Mouse (Mus musculus): ENCODE data around the gene Hesx1. TPM values are rescaled to one million over a fixed set of nuclear protein-coding genes. Genes with fewer than 3 reads are reported as not detected.

The Hesx1 gene
- total and polyA plus RNA-seq, 2 experiments from 2014 or later = not detected

DNA sequence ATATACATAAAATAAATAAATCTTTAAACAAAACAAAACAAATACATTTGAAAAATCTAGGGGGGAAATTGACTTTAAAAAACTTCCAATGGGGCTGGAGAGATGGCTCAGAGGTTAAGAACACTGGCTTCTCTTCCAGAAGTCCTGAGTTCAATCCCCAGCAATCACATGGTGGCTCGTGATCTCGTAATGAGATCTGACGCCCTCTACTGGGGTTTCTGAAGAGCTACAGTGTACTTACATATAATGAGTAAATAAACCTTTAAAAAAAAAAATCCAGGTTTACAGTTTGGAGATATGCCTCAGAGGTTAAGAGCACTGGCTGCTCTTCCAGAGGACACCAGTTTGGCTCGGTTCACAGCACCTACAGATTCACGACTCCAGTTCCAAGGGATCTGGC lies 17.3 kb downstream of the Hesx1 start:
- ATAC-seq (ENCODE audit: insufficient read depth, low read depth) = no peak

DNA sequence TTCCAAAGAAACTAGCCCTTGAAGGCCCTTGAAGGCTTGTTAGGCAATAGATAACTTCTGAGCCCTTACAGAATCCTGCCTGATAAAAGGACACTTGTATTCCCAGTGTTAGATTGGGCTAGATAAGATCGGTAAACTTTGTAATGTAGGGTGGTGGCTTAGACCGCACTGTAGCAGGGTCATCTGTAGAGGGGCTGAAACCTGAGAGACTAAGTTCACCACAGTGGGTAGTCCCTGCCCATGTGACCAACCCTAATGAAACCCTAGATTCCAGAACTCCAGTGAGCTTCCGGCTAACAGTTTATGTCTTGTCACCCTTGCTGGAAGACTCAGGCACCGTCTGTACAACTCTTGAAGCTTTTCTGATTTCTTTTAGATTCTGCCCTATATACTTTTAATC lies 19.4 kb downstream of the Hesx1 start:
- no peaks in the 10 kb centered on the region for H3K4me1 ChIP-seq (ENCODE audit: control insufficient read depth, insufficient read depth)
- TF ChIP-seq CTCF (IDR thresholded peaks at IDR 0.05; ENCODE audit: low read depth) = no peak
- no peak for TF ChIP-seq EP300 (IDR thresholded peaks at IDR 0.05; ENCODE audit: low read depth)
- no peak for ATAC-seq (ENCODE audit: insufficient read depth, low read depth)
- H3K27me3 ChIP-seq (ENCODE audit: control insufficient read depth, insufficient read depth, low read length) = no peaks in the 10 kb centered on the region
- no peak overlapping the region for H3K4me3 ChIP-seq (ENCODE audit: low read depth, low read length)
- no peak overlapping the region for H3K4me2 ChIP-seq (ENCODE audit: low read depth, low read length)
- H3K36me3 ChIP-seq (replicated peaks; ENCODE audit: control insufficient read depth, insufficient read depth, low read length) = no peaks in the 10 kb centered on the region
- DNase-seq (ENCODE audit: low spot score) = no peak
- WGBS = 42% methylated on average over 4 of the region's 4 CpGs
- no peak overlapping the region for H3K9ac ChIP-seq (replicated peaks; ENCODE audit: low read depth, low read length)
- H3K9me3 ChIP-seq (replicated peaks; ENCODE audit: control insufficient read depth, low read length) = no peaks in the 10 kb centered on the region
- no peak overlapping the region for H3K27ac ChIP-seq (ENCODE audit: low read depth)

More for the DNA sequence above, 17.3 kb downstream of the Hesx1 start:
- Histone ChIP-seq H3K27me3 (ENCODE audit: control insufficient read depth, insufficient read depth, low read length) (no peaks in the 10 kb centered on the region), H3K36me3 (replicated peaks; ENCODE audit: control insufficient read depth, insufficient read depth, low read length) (no peaks in the 10 kb centered on the region), H3K4me1 (ENCODE audit: control insufficient read depth, insufficient read depth) (no peaks in the 10 kb centered on the region), H3K4me3 (ENCODE audit: low read depth, low read length) (no peak overlapping the region), H3K27ac (ENCODE audit: low read depth) (no peak overlapping the region), H3K4me2 (ENCODE audit: low read depth, low read length) (no peak overlapping the region), H3K9ac (replicated peaks; ENCODE audit: low read depth, low read length) (no peak overlapping the region), H3K9me3 (replicated peaks; ENCODE audit: control insufficient read depth, low read length) (no peaks in the 10 kb centered on the region)
- TF ChIP-seq EP300 (IDR thresholded peaks at IDR 0.05; ENCODE audit: low read depth) (no peak), CTCF (IDR thresholded peaks at IDR 0.05; ENCODE audit: low read depth) (no peak)
- no peak for DNase-seq (ENCODE audit: low spot score)
- WGBS = 77% methylated on average over 5 of the region's 5 CpGs

DNA sequence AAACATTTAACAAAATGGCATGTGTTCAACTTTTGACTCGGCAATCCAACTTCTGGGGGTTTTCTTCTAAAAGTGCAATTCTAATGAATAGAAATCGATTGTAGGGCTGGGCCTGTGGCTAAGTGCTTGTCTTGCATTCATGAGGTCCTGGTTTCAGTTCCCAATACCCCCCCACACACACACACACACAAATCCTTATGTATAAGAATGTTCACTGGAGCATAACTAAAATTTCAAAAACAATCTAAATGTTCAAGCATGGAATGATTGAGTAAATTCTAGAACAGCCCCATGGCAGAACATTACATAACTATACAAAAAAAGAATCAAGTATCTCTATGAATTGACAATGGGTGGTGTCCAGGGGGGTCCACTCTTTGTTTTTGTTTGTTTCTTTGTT lies 23.7 kb downstream of the Hesx1 start:
- Histone ChIP-seq H3K4me1 (ENCODE audit: control insufficient read depth, insufficient read depth) (no peaks in the 10 kb centered on the region), H3K36me3 (replicated peaks; ENCODE audit: control insufficient read depth, insufficient read depth, low read length) (no peaks in the 10 kb centered on the region), H3K4me3 (ENCODE audit: low read depth, low read length) (no peak overlapping the region), H3K4me2 (ENCODE audit: low read depth, low read length) (no peak overlapping the region), H3K9me3 (replicated peaks; ENCODE audit: control insufficient read depth, low read length) (no peaks in the 10 kb centered on the region), H3K27me3 (ENCODE audit: control insufficient read depth, insufficient read depth, low read length) (no peaks in the 10 kb centered on the region), H3K27ac (ENCODE audit: low read depth) (no peak overlapping the region), H3K9ac (replicated peaks; ENCODE audit: low read depth, low read length) (no peak overlapping the region)
- TF ChIP-seq CTCF (IDR thresholded peaks at IDR 0.05; ENCODE audit: low read depth) = no peak
- TF ChIP-seq EP300 (IDR thresholded peaks at IDR 0.05; ENCODE audit: low read depth) = no peak
- ATAC-seq (ENCODE audit: insufficient read depth, low read depth) (no peak), DNase-seq (ENCODE audit: low spot score) (no peak)
- 85% methylated on average over 2 of the region's 2 CpGs for WGBS

DNA sequence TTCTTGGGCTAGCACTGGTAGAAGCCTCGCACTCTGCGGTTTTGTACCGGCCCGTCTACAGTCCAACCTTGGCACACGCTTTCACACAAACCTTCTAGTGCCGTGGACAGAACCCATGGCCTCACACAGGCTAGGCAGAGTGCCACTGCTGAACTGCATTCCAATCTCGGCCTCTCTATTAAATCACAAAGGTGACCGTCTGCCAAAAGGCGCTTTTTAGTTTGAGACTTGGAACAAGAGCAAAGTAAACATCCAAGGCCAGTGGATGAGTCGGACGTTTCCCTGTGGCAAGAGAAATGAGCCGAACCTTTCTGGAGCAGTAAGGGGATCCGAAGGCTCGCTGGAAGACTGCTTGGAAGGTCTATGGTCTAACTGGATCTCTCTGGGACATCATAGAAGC lies 25.6 kb downstream of the Hesx1 start:
- DNase-seq (ENCODE audit: low spot score) = no peak
- H3K4me3 ChIP-seq (ENCODE audit: low read depth, low read length) = no peak overlapping the region
- 71% methylated on average over 14 of the region's 14 CpGs for WGBS

DNA sequence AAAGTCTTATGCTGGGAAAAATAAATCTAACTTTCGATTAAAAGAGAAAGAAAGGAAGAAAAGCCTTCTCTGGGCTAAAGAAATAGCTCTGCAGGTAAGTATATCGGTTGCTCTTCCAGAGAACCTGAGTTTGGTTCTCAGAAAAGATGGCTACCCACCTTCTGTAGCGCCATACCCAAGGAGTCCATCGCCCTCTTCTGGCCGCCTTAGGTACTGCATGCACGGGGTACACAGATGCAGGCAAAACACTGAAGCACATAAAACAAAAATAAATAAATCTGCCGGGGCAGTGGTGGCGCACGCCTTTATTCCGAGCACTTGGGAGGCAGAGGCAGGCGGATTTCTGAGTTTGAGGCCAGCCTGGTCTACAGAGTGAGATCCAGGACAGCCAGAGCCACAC lies 28.7 kb downstream of the Hesx1 start:
- ATAC-seq (ENCODE audit: insufficient read depth, low read depth) = no peak
- WGBS = 38% methylated on average over 11 of the region's 11 CpGs
- Histone ChIP-seq H3K9ac (replicated peaks; ENCODE audit: low read depth, low read length) (no peak overlapping the region), H3K4me2 (ENCODE audit: low read depth, low read length) (no peak overlapping the region), H3K4me1 (ENCODE audit: control insufficient read depth, insufficient read depth) (0 out of 2 replicates have a peak, but pooled peaks cover 5% of the 10 kb centered on the region), H3K27ac (ENCODE audit: low read depth) (no peak overlapping the region), H3K9me3 (replicated peaks; ENCODE audit: control insufficient read depth, low read length) (no peaks in the 10 kb centered on the region), H3K4me3 (ENCODE audit: low read depth, low read length) (no peak overlapping the region), H3K27me3 (ENCODE audit: control insufficient read depth, insufficient read depth, low read length) (no peaks in the 10 kb centered on the region), H3K36me3 (replicated peaks; ENCODE audit: control insufficient read depth, insufficient read depth, low read length) (no peaks in the 10 kb centered on the region)
- peak; percentile 72 for TF ChIP-seq CTCF (IDR thresholded peaks at IDR 0.05; ENCODE audit: low read depth)
- no peak for TF ChIP-seq EP300 (IDR thresholded peaks at IDR 0.05; ENCODE audit: low read depth)
- no peak for DNase-seq (ENCODE audit: low spot score)

More for the DNA sequence above, 25.6 kb downstream of the Hesx1 start:
- H3K4me1 ChIP-seq (ENCODE audit: control insufficient read depth, insufficient read depth) = no peaks in the 10 kb centered on the region
- H3K36me3 ChIP-seq (replicated peaks; ENCODE audit: control insufficient read depth, insufficient read depth, low read length) = no peaks in the 10 kb centered on the region
- no peak overlapping the region for H3K9ac ChIP-seq (replicated peaks; ENCODE audit: low read depth, low read length)
- no peak overlapping the region for H3K4me2 ChIP-seq (ENCODE audit: low read depth, low read length)
- H3K27me3 ChIP-seq (ENCODE audit: control insufficient read depth, insufficient read depth, low read length) = no peaks in the 10 kb centered on the region
- ATAC-seq (ENCODE audit: insufficient read depth, low read depth) = no peak
- TF ChIP-seq EP300 (IDR thresholded peaks at IDR 0.05; ENCODE audit: low read depth) = no peak
- TF ChIP-seq CTCF (IDR thresholded peaks at IDR 0.05; ENCODE audit: low read depth) = no peak
- no peak overlapping the region for H3K27ac ChIP-seq (ENCODE audit: low read depth)
- H3K9me3 ChIP-seq (replicated peaks; ENCODE audit: control insufficient read depth, low read length) = no peaks in the 10 kb centered on the region

DNA sequence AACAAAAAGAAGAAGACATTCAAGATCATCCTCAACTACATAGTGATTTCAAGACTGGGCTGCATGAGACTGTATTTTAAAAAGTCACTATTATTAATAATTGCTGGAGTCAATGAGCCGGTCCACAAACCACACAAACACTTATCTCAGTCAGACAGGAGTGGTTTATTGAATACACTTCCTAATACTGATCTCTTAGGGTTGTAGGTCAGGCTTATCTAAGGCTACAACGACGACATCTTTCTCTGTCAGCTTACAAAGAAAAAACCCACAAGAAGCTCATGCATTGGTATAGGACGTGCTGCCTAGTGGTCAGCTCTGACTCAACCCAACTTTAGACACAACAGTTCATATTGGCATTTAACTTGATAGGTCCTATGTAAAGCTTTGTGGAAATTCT lies 30.4 kb downstream of the Hesx1 start:
- H3K27ac ChIP-seq (ENCODE audit: low read depth) = no peak overlapping the region
- no peak overlapping the region for H3K4me3 ChIP-seq (ENCODE audit: low read depth, low read length)
- H3K4me2 ChIP-seq (ENCODE audit: low read depth, low read length) = no peak overlapping the region
- no peak overlapping the region for H3K9ac ChIP-seq (replicated peaks; ENCODE audit: low read depth, low read length)
- H3K36me3 ChIP-seq (replicated peaks; ENCODE audit: control insufficient read depth, insufficient read depth, low read length) = no peaks in the 10 kb centered on the region
- WGBS = 53% methylated on average over 4 of the region's 4 CpGs
- no peak for DNase-seq (ENCODE audit: low spot score)
- ATAC-seq (ENCODE audit: insufficient read depth, low read depth) = no peak
- TF ChIP-seq EP300 (IDR thresholded peaks at IDR 0.05; ENCODE audit: low read depth) = no peak
- TF ChIP-seq CTCF (IDR thresholded peaks at IDR 0.05; ENCODE audit: low read depth) = no peak
- H3K4me1 ChIP-seq (ENCODE audit: control insufficient read depth, insufficient read depth) = 0 out of 2 replicates have a peak, but pooled peaks cover 5% of the 10 kb centered on the region
- H3K9me3 ChIP-seq (replicated peaks; ENCODE audit: control insufficient read depth, low read length) = no peaks in the 10 kb centered on the region
- H3K27me3 ChIP-seq (ENCODE audit: control insufficient read depth, insufficient read depth, low read length) = no peaks in the 10 kb centered on the region

Measured in heart, postnatal 0 days (tissue).